Mouse (Mus musculus): ENCODE results near the gene Kctd12b. TPM values are rescaled to one million over a fixed set of nuclear protein-coding genes. Genes with fewer than 3 reads are reported as not detected.
A peak's percentile ranks its signal among the peaks of the same experiment; 100 is the strongest.

Gene Kctd12b
- polyA plus RNA-seq, 1 experiment: 1.4 TPM

DNA sequence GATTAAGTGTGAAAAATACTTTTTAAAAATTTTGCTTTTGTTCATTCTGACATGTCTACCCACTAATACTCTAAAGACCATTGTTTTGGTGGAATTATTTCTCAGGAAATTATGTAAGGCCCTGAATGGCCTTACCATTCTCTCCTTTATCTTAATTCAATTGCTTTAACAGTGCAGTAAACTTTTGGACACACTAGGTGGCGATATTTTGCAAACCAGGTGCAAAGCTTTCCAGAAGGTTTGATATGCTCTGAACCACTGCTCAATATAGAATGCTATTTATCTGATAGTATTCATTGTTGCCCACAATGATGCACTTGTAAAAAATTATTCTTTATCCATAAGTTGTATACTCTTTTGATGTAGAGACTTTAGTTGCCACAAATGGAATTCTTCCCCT is 59.9 kb downstream of the Kctd12b start:
- 0% methylated on average over 1 of the region's 1 CpGs for WGBS
- no peaks in the 10 kb centered on the region for H3K4me1 ChIP-seq (replicated peaks; ENCODE audit: control insufficient read depth, insufficient read depth, low read length)
- H3K27me3 ChIP-seq (ENCODE audit: control insufficient read depth, insufficient read depth, low read length): no peaks in the 10 kb centered on the region
- H3K36me3 ChIP-seq (ENCODE audit: control insufficient read depth, insufficient read depth, low read length): no peaks in the 10 kb centered on the region
- peak; percentile 11 for DNase-seq
- TF ChIP-seq POLR2A (IDR thresholded peaks at IDR 0.05; ENCODE audit: control insufficient read depth, extremely low read depth, insufficient read depth, low read length, poor library complexity) (no peak), CTCF (IDR thresholded peaks at IDR 0.05; ENCODE audit: borderline replicate concordance, control insufficient read depth, extremely low read depth, insufficient read depth, low read length, poor library complexity) (no peak)
- no peak overlapping the region for H3K4me3 ChIP-seq (ENCODE audit: control insufficient read depth, insufficient read depth, low read length)
- no peak overlapping the region for H3K27ac ChIP-seq (ENCODE audit: control insufficient read depth, insufficient read depth, low read length)

Other genes with a start within 250 kb of the Kctd12b start
- 40.9 and 55.3 TPM in 2 replicates for gene Ubqln2, start 198.2 kb downstream of the Kctd12b start, polyA plus RNA-seq (2012; rRNA removed)
- not detected in 2 replicates for gene Cypt3, start 137.8 kb downstream of the Kctd12b start, polyA plus RNA-seq (2012; rRNA removed)
- gene Nbdy, start 27.2 kb upstream of the Kctd12b start, polyA plus RNA-seq (2012; rRNA removed): 45.9 and 47.9 TPM in 2 replicates
- gene Spin2c, start 135.8 kb upstream of the Kctd12b start, polyA plus RNA-seq (2012; rRNA removed): 0.36 and 1.2 TPM in 2 replicates

Data from thymus, adult 2 months (tissue).